Mouse (Mus musculus): ENCODE data around the gene H2al1a. TPM values are rescaled to one million over a fixed set of nuclear protein-coding genes. Genes with fewer than 3 reads are reported as not detected.
"Not testable (repeated sequence)": the region's sequence is repeated elsewhere in the genome, so short reads cannot be mapped to it uniquely, and the experiment has no call there.

H2al1a gene
- polyA plus RNA-seq, 1 experiment from 2014 or later: not detected

GRCm38 (mm10) chrX:11288306-11288882 lies 10.7 kb upstream of the H2al1a start:
- Histone ChIP-seq H3K4me1 (peaks cover 7% of the 10 kb centered on the region; the same call in 1 of the 2 replicates), H3K4me2 (no peak overlapping the region), H3K27me3 (replicated peaks) (peaks cover 17% of the 10 kb centered on the region; the same call in 1 of the 2 replicates), H3K36me3 (no peaks in the 10 kb centered on the region), H3K9ac (no peak overlapping the region), H3K4me3 (no peak overlapping the region), H3K27ac (replicated peaks) (no peak overlapping the region), H3K9me3 (no peaks in the 10 kb centered on the region)
- ATAC-seq (ENCODE audit: extremely low read depth, insufficient number of reproducible peaks, low FRiP score, low TSS enrichment): no peak
- 38% methylated on average over 14 of the region's 14 CpGs for WGBS

GRCm38 (mm10) chrX:11289244-11289643 lies 9.8 kb upstream of the H2al1a start:
- no peak for ATAC-seq (ENCODE audit: extremely low read depth, insufficient number of reproducible peaks, low FRiP score, low TSS enrichment)
- Histone ChIP-seq H3K4me1 (peaks cover 7% of the 10 kb centered on the region; the same call in 1 of the 2 replicates), H3K36me3 (no peaks in the 10 kb centered on the region), H3K9me3 (no peaks in the 10 kb centered on the region), H3K4me2 (no peak overlapping the region), H3K27me3 (replicated peaks) (peaks cover 18% of the 10 kb centered on the region; the same call in 1 of the 2 replicates), H3K27ac (replicated peaks) (no peak overlapping the region), H3K9ac (no peak overlapping the region), H3K4me3 (no peak overlapping the region)
- 63% methylated on average over 4 of the region's 4 CpGs for WGBS

- not testable (repeated sequence) for H3K9me3 ChIP-seq; ATAC-seq (ENCODE audit: extremely low read depth, insufficient number of reproducible peaks, low FRiP score, low TSS enrichment); H3K4me1 ChIP-seq; H3K4me2 ChIP-seq; H3K27me3 ChIP-seq (replicated peaks); H3K36me3 ChIP-seq; H3K9ac ChIP-seq; H3K27ac ChIP-seq (replicated peaks); H3K4me3 ChIP-seq
- 77% methylated on average over 1 of the region's 3 CpGs for WGBS
These were observed 3.1 kb downstream of the H2al1a start, which contains the start of gene H2al1b for GRCm38 (mm10) chrX:11302132-11302531. TSS of gene H2al1b (plus strand) at chrX:11302432.

GRCm38 (mm10) chrX:11305355-11305754 lies 6.3 kb downstream of the H2al1a start, which contains the start of gene H2al1c:
TSS of gene H2al1c (plus strand) at chrX:11305655.
- H3K4me1 ChIP-seq; H3K27ac ChIP-seq (replicated peaks); H3K9ac ChIP-seq; H3K4me3 ChIP-seq; H3K4me2 ChIP-seq; H3K27me3 ChIP-seq (replicated peaks); ATAC-seq (ENCODE audit: extremely low read depth, insufficient number of reproducible peaks, low FRiP score, low TSS enrichment); H3K9me3 ChIP-seq; H3K36me3 ChIP-seq: not testable (repeated sequence)
- WGBS: 83% methylated on average over 2 of the region's 6 CpGs

- not testable (repeated sequence) for H3K4me2 ChIP-seq; ATAC-seq (ENCODE audit: extremely low read depth, insufficient number of reproducible peaks, low FRiP score, low TSS enrichment); H3K27me3 ChIP-seq (replicated peaks); H3K27ac ChIP-seq (replicated peaks); H3K9ac ChIP-seq; H3K9me3 ChIP-seq; H3K36me3 ChIP-seq; H3K4me1 ChIP-seq; H3K4me3 ChIP-seq
- WGBS: no CpG with 5 or more reads among the region's 6 CpGs
These were observed 9.5 kb downstream of the H2al1a start, which contains the start of gene H2al1d for GRCm38 (mm10) chrX:11308524-11308923. TSS of gene H2al1d (plus strand) at chrX:11308824.

- H3K9me3 ChIP-seq; H3K4me3 ChIP-seq; H3K27ac ChIP-seq (replicated peaks); H3K4me2 ChIP-seq; H3K4me1 ChIP-seq; H3K36me3 ChIP-seq; H3K9ac ChIP-seq; ATAC-seq (ENCODE audit: extremely low read depth, insufficient number of reproducible peaks, low FRiP score, low TSS enrichment); H3K27me3 ChIP-seq (replicated peaks): not testable (repeated sequence)
- no CpG with 5 or more reads among the region's 3 CpGs for WGBS
These were observed 12.6 kb downstream of the H2al1a start, which contains the start of gene H2al1e for GRCm38 (mm10) chrX:11311634-11312033. TSS of gene H2al1e (plus strand) at chrX:11311934.

GRCm38 (mm10) chrX:11314858-11315257 lies 15.8 kb downstream of the H2al1a start, which contains the start of gene H2al1f:
TSS of gene H2al1f (plus strand) at chrX:11315158.
- H3K36me3 ChIP-seq; ATAC-seq (ENCODE audit: extremely low read depth, insufficient number of reproducible peaks, low FRiP score, low TSS enrichment); H3K9me3 ChIP-seq; H3K27me3 ChIP-seq (replicated peaks); H3K9ac ChIP-seq; H3K4me3 ChIP-seq; H3K4me2 ChIP-seq; H3K27ac ChIP-seq (replicated peaks); H3K4me1 ChIP-seq: not testable (repeated sequence)
- no CpG with 5 or more reads among the region's 6 CpGs for WGBS

- not testable (repeated sequence) for H3K27ac ChIP-seq (replicated peaks); H3K4me1 ChIP-seq; H3K4me3 ChIP-seq; ATAC-seq (ENCODE audit: extremely low read depth, insufficient number of reproducible peaks, low FRiP score, low TSS enrichment); H3K27me3 ChIP-seq (replicated peaks); H3K9me3 ChIP-seq; H3K36me3 ChIP-seq; H3K4me2 ChIP-seq; H3K9ac ChIP-seq
- no CpG with 5 or more reads among the region's 3 CpGs for WGBS
These were observed 18.9 kb downstream of the H2al1a start, which contains the start of gene H2al1g for GRCm38 (mm10) chrX:11317956-11318355. TSS of gene H2al1g (plus strand) at chrX:11318256.

GRCm38 (mm10) chrX:11321192-11321591 lies 22.1 kb downstream of the H2al1a start, which contains the start of gene H2al1h:
TSS of gene H2al1h (plus strand) at chrX:11321492.
- WGBS: no CpG with 5 or more reads among the region's 6 CpGs
- ATAC-seq (ENCODE audit: extremely low read depth, insufficient number of reproducible peaks, low FRiP score, low TSS enrichment); H3K36me3 ChIP-seq; H3K9me3 ChIP-seq; H3K9ac ChIP-seq; H3K27me3 ChIP-seq (replicated peaks); H3K4me3 ChIP-seq; H3K4me2 ChIP-seq; H3K4me1 ChIP-seq; H3K27ac ChIP-seq (replicated peaks): not testable (repeated sequence)

- not testable (repeated sequence) for ATAC-seq (ENCODE audit: extremely low read depth, insufficient number of reproducible peaks, low FRiP score, low TSS enrichment); H3K9ac ChIP-seq; H3K4me1 ChIP-seq; H3K9me3 ChIP-seq; H3K4me3 ChIP-seq; H3K27ac ChIP-seq (replicated peaks); H3K27me3 ChIP-seq (replicated peaks); H3K36me3 ChIP-seq; H3K4me2 ChIP-seq
- 100% methylated on average over 1 of the region's 5 CpGs for WGBS
These were observed 25.3 kb downstream of the H2al1a start, which contains the start of gene H2al1i for GRCm38 (mm10) chrX:11324359-11324758. TSS of gene H2al1i (plus strand) at chrX:11324659.

GRCm38 (mm10) chrX:11327522-11327921 lies 28.5 kb downstream of the H2al1a start, which contains the start of gene H2al1j:
TSS of gene H2al1j (plus strand) at chrX:11327822.
- H3K4me2 ChIP-seq; H3K4me1 ChIP-seq; H3K27ac ChIP-seq (replicated peaks); H3K36me3 ChIP-seq; H3K9me3 ChIP-seq; ATAC-seq (ENCODE audit: extremely low read depth, insufficient number of reproducible peaks, low FRiP score, low TSS enrichment); H3K9ac ChIP-seq; H3K4me3 ChIP-seq: not testable (repeated sequence)
- 76% methylated on average over 2 of the region's 2 CpGs for WGBS
- peaks cover 21% of the 10 kb centered on the region; the same call in 1 of the 2 replicates for H3K27me3 ChIP-seq (replicated peaks)

- peaks cover 9% of the 10 kb centered on the region; the same call in 1 of the 2 replicates for H3K27me3 ChIP-seq (replicated peaks)
- 52% methylated on average over 9 of the region's 9 CpGs for WGBS
- H3K4me3 ChIP-seq: no peak overlapping the region
- H3K9me3 ChIP-seq: no peaks in the 10 kb centered on the region
- H3K4me2 ChIP-seq: no peak overlapping the region
- H3K4me1 ChIP-seq: no peaks in the 10 kb centered on the region
- no peak for ATAC-seq (ENCODE audit: extremely low read depth, insufficient number of reproducible peaks, low FRiP score, low TSS enrichment)
- H3K27ac ChIP-seq (replicated peaks): no peak overlapping the region
- H3K9ac ChIP-seq: no peak overlapping the region
- H3K36me3 ChIP-seq: no peaks in the 10 kb centered on the region
These were observed 46.7 kb downstream of the H2al1a start for GRCm38 (mm10) chrX:11345762-11346161.
